19 mouse cellular contexts compared by ENCODE assay signal in genomic region chr1:190869996-190870395, GRCm38 (mm10).
"Had no signal": no experiment of that assay in that cellular context is flagged by ENCODE, and none has a peak within 500 bp of the region (broad histone marks: within the 10 kb centered on the region; RNA-seq: fewer than 3 reads in every experiment).

No protein-coding gene starts in this region.

- DNase-seq: kidney, adult 2 months; kidney, postnatal 36 days; layer of hippocampus, postnatal 36 days; left cerebral cortex, postnatal 4 days; lung, embryonic 14.5 days; thymus, postnatal 25 days had no signal

- H3K4me3 ChIP-seq: hindbrain, embryonic 15.5 days; left cerebral cortex, adult 2 months; limb, embryonic 12.5 days; limb, embryonic 15.5 days; megakaryocyte, embryonic 14.5 days; midbrain, embryonic 10.5 days; midbrain, embryonic 13.5 days; myocyte; neural tube, embryonic 13.5 days had no signal

- H3K4me2 ChIP-seq: hindbrain, embryonic 15.5 days; limb, embryonic 12.5 days; limb, embryonic 15.5 days; lung, embryonic 14.5 days; midbrain, embryonic 13.5 days; neural tube, embryonic 13.5 days had no signal

- H3K27me3 ChIP-seq: hindbrain, embryonic 15.5 days; limb, embryonic 12.5 days; limb, embryonic 15.5 days; megakaryocyte, embryonic 14.5 days; midbrain, embryonic 13.5 days; neural tube, embryonic 13.5 days had no signal

- H3K27ac ChIP-seq: hindbrain, embryonic 15.5 days; left cerebral cortex, adult 2 months; limb, embryonic 12.5 days; limb, embryonic 15.5 days; liver, embryonic 14.5 days; macrophage; midbrain, embryonic 10.5 days; midbrain, embryonic 13.5 days; neural tube, embryonic 13.5 days had no signal

- H3K9me3 ChIP-seq: hindbrain, embryonic 15.5 days; limb, embryonic 12.5 days; limb, embryonic 15.5 days; megakaryocyte, embryonic 14.5 days; midbrain, embryonic 10.5 days; midbrain, embryonic 13.5 days; neural tube, embryonic 13.5 days had no signal

- H3K9ac ChIP-seq: hindbrain, embryonic 15.5 days; limb, embryonic 12.5 days; limb, embryonic 15.5 days; liver, embryonic 14.5 days; lung, embryonic 14.5 days; midbrain, embryonic 13.5 days; neural tube, embryonic 13.5 days had no signal

- H3K4me1 ChIP-seq: hindbrain, embryonic 15.5 days; limb, embryonic 12.5 days; limb, embryonic 15.5 days; midbrain, embryonic 10.5 days; midbrain, embryonic 13.5 days; neural tube, embryonic 13.5 days had no signal

- ATAC-seq: lung, postnatal 0 days; midbrain, embryonic 13.5 days; midbrain, embryonic 16.5 days had no signal
